Mouse (Mus musculus): ENCODE results near the gene 3110009E18Rik. TPM values are rescaled to one million over a fixed set of nuclear protein-coding genes. Genes with fewer than 3 reads are reported as not detected.
"Not testable (repeated sequence)": the region's sequence is repeated elsewhere in the genome, so short reads cannot be mapped to it uniquely, and the experiment has no call there.

The 3110009E18Rik gene
- polyA plus RNA-seq, 1 experiment from 2014 or later = 26.6 TPM

DNA sequence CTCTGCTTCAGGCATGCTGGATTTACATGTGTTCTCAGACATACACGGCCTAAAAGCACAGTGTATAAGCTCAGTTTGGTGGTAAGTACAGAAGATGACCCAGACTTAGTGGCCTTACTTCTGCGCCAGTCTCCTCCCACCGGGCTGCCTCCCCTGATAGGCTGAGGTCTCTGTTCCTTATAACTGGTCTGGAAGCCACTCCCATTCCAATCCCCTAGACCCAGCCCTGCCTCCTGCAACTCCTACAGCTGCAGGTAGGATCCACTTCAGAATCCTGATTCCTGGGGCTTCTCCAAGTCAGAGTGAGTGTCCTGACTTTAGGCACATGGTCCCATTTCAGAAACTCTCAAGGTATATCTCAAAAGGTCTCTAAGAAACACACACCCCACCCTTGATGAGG, 35.3 kb upstream of the 3110009E18Rik start:
- no peak for ATAC-seq (ENCODE audit: insufficient number of reproducible peaks, insufficient read depth, low FRiP score, low TSS enrichment, low read depth)
- no peak overlapping the region for H3K4me2 ChIP-seq
- H3K4me3 ChIP-seq = no peak overlapping the region
- H3K9me3 ChIP-seq = no peaks in the 10 kb centered on the region
- no peak overlapping the region for H3K9ac ChIP-seq
- peaks cover 25% of the 10 kb centered on the region for H3K4me1 ChIP-seq
- H3K36me3 ChIP-seq = no peaks in the 10 kb centered on the region
- no peaks in the 10 kb centered on the region for H3K27me3 ChIP-seq
- no peak overlapping the region for H3K27ac ChIP-seq
- whole genome bisulfite sequencing = 63% methylated on average over 3 of the region's 3 CpGs

DNA sequence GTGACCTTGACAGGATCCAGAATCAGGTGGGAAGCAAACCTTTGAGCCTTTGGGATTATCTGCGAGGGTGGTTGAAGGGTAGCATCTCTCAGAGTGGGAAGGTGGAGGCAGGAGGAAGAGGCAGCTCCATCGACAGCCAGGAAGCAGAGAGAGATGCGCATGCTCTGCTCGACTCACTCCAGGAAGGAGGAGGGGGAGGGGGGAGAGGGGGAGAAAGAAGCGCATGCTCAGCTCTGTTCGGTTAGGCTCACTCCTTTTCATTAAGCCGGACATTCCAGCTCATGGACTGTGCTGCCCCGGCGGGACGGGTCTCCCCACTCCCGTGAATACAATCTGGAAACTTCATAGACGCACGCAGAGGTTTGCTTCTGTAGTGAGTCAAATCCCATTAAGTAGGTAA, 34.3 kb upstream of the 3110009E18Rik start:
- Histone ChIP-seq H3K9me3 (no peaks in the 10 kb centered on the region), H3K4me2 (no peak overlapping the region), H3K27me3 (no peaks in the 10 kb centered on the region), H3K4me1 (peaks cover 25% of the 10 kb centered on the region), H3K9ac (no peak overlapping the region), H3K27ac (no peak overlapping the region), H3K4me3 (no peak overlapping the region), H3K36me3 (no peaks in the 10 kb centered on the region)
- WGBS = 61% methylated on average over 13 of the region's 13 CpGs
- ATAC-seq (ENCODE audit: insufficient number of reproducible peaks, insufficient read depth, low FRiP score, low TSS enrichment, low read depth) = no peak

DNA sequence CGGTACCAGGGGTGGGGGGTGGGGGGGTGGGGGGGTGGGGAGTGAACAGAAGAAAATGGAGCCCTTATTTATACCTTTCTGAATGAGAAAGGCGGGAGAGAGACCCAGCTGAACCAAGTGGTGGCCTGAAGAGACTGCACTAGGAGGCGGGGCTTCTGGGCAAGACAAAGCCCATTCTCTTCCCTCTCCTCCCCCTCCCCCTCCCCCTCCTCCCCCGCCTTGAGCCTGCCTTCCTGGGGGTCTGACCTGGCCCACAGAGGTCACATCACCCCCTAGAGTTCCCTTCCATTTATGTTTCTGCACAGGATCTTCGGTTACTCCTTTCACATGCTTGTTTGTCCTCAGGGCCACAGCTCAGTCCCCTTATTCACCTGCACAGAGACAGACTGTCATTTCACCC, 31.8 kb upstream of the 3110009E18Rik start:
- Histone ChIP-seq H3K4me1 (peaks cover 10% of the 10 kb centered on the region), H3K27me3 (no peaks in the 10 kb centered on the region), H3K36me3 (no peaks in the 10 kb centered on the region), H3K4me2 (no peak overlapping the region), H3K9ac (no peak overlapping the region), H3K4me3 (no peak overlapping the region), H3K9me3 (no peaks in the 10 kb centered on the region), H3K27ac (no peak overlapping the region)
- ATAC-seq (ENCODE audit: insufficient number of reproducible peaks, insufficient read depth, low FRiP score, low TSS enrichment, low read depth) = no peak
- 22% methylated on average over 3 of the region's 5 CpGs for WGBS

DNA sequence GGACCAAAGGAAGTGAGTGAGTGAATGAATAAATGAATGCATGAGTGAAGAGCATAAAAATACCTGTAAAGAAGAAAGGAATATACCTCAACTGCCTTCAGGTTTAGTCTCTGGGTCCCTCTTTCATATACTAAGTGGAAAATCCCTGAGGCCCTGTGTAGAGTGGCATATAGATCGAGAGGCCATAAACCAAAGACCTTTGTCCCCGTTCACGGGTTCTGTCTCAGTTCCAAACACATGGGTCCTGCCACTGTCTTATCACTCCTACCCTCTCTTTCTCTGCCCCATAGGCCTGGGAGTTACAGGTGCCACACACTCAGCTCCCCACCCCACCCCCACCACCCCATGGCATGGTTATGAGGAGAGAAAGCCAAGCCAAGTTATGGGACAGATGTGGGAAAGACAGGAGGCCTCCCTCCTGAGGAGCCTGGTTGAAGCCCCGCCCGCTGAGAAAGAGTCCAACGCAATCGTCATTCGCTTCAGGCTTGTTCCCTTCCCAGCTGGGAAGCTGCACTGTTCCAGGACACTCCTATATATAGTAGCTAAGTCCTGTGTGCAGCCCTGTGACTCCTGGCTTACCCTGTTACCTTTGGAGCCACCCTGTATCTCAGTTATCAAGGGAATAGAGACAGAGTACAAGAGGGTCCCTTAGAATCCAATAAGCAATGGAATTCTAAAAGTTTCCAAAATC, 30.0 kb upstream of the 3110009E18Rik start:
- 86% methylated on average over 8 of the region's 8 CpGs for WGBS
- H3K4me3 ChIP-seq = no peak overlapping the region
- no peak for ATAC-seq (ENCODE audit: insufficient number of reproducible peaks, insufficient read depth, low FRiP score, low TSS enrichment, low read depth)

DNA sequence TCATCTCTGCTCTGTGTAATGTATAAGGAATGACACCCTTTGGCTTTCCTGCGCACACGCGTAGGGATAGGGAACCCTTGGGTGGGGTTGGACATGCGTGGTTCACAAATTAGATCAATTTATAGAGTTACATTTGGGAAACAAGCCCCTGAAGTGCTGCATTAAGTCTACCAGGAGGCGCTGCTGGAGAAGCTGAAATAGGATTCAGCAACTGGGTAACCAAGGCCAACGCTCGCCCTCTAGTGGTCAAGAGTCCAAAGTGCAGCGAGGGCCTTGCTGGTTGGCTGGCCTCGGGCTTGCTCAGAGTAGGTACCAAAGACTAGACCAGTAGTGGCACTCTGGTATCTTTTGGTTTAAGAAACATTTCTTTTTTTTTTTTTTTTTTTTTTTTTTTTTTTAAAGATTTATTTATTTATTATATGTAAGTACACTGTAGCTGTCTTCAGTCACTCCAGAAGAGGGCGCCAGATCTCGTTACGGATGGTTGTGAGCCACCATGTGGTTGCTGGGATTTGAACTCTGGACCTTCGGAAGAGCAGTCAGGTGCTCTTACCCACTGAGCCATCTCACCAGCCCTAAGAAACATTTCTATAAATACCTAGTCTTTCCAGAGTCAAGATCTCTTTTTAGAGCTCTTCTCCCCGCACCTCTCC, 27.4 kb upstream of the 3110009E18Rik start:
- not testable (repeated sequence) for H3K36me3 ChIP-seq; H3K4me2 ChIP-seq; H3K27ac ChIP-seq; ATAC-seq (ENCODE audit: insufficient number of reproducible peaks, insufficient read depth, low FRiP score, low TSS enrichment, low read depth); H3K4me3 ChIP-seq; H3K9me3 ChIP-seq; H3K27me3 ChIP-seq; H3K4me1 ChIP-seq; H3K9ac ChIP-seq
- 48% methylated on average over 11 of the region's 14 CpGs for WGBS

More for the DNA sequence above, 30.0 kb upstream of the 3110009E18Rik start:
- Histone ChIP-seq H3K4me2 (no peak overlapping the region), H3K4me1 (peaks cover 9% of the 10 kb centered on the region; the same call in 1 of the 2 replicates), H3K27me3 (no peaks in the 10 kb centered on the region), H3K9me3 (no peaks in the 10 kb centered on the region), H3K27ac (no peak overlapping the region), H3K9ac (no peak overlapping the region), H3K36me3 (no peaks in the 10 kb centered on the region)

DNA sequence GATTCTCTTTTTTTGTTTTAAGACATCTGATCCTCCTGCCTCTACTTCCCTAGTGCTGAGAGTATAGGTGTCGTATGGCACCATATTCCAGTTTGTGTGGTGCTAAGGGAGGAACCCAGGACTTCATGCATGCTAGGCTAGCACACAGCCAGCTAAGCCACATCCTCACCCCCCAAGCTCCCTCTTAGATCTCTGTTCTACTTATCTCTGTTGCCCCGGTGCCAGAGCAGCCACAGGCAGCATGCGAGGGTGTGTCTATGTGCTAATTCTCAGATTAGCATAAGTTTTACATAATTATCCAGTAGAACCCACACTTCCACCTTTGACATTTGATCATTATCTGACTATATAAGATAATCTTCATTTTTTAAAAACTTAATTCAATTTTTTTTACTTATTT, 26.1 kb upstream of the 3110009E18Rik start:
- H3K9ac ChIP-seq = no peak overlapping the region
- 81% methylated on average over 3 of the region's 3 CpGs for WGBS

DNA sequence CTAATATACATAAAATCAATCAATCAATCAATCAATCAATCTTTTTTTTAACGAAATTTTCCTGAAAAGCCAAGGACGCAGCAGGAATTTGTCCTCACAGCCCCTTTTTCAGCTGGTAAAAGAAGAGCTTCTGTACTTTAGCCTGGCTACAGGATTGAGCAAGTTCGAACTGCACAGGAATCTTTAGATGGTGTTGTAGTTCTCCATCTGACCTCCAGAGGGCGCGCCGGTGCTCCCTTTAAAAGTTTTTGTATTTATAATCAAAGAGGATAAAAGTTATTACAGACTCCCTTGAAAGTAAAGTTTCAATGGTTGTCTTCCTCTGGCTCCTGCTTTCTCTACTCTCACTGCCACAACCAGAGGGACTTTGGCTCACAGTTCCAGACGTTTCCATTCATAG, 22.7 kb upstream of the 3110009E18Rik start:
- Histone ChIP-seq H3K4me2 (no peak overlapping the region), H3K4me3 (no peak overlapping the region), H3K9ac (no peak overlapping the region), H3K36me3 (no peaks in the 10 kb centered on the region), H3K4me1 (no peaks in the 10 kb centered on the region), H3K9me3 (no peaks in the 10 kb centered on the region), H3K27me3 (no peaks in the 10 kb centered on the region), H3K27ac (no peak overlapping the region)
- 13% methylated on average over 7 of the region's 7 CpGs for whole genome bisulfite sequencing
- ATAC-seq (ENCODE audit: insufficient number of reproducible peaks, insufficient read depth, low FRiP score, low TSS enrichment, low read depth) = no peak

More for the DNA sequence above, 26.1 kb upstream of the 3110009E18Rik start:
- Histone ChIP-seq H3K4me3 (no peak overlapping the region), H3K27me3 (no peaks in the 10 kb centered on the region), H3K4me2 (no peak overlapping the region), H3K27ac (no peak overlapping the region), H3K36me3 (no peaks in the 10 kb centered on the region), H3K4me1 (no peaks in the 10 kb centered on the region), H3K9me3 (no peaks in the 10 kb centered on the region)
- 0 out of 2 replicates have a peak, but pooled peaks have one; percentile 11 for ATAC-seq (ENCODE audit: insufficient number of reproducible peaks, insufficient read depth, low FRiP score, low TSS enrichment, low read depth)

DNA sequence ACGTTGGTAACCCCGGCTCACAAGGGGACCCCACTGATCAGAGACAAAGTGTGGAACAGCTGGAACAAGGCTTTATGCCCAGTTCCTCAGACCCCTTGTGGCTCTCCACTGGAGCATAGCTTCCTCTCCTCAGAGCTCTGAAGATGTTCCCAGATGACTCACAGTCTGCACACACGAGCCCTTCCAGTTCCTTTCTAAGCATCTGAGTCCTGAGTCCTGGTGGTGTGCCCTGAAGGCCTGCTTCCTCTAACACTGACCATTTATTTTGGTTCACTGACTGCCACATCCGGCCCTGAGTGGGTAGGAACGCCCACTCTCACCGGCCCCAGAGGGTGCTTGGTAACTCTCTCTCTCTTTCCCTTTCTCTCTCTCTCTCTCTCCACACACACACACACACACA, 21.5 kb upstream of the 3110009E18Rik start:
- WGBS = 45% methylated on average over 6 of the region's 6 CpGs
- ATAC-seq (ENCODE audit: insufficient number of reproducible peaks, insufficient read depth, low FRiP score, low TSS enrichment, low read depth) = no peak
- Histone ChIP-seq H3K27me3 (no peaks in the 10 kb centered on the region), H3K4me1 (no peaks in the 10 kb centered on the region), H3K9me3 (no peaks in the 10 kb centered on the region), H3K4me3 (no peak overlapping the region), H3K4me2 (no peak overlapping the region), H3K9ac (no peak overlapping the region), H3K36me3 (no peaks in the 10 kb centered on the region), H3K27ac (no peak overlapping the region)

DNA sequence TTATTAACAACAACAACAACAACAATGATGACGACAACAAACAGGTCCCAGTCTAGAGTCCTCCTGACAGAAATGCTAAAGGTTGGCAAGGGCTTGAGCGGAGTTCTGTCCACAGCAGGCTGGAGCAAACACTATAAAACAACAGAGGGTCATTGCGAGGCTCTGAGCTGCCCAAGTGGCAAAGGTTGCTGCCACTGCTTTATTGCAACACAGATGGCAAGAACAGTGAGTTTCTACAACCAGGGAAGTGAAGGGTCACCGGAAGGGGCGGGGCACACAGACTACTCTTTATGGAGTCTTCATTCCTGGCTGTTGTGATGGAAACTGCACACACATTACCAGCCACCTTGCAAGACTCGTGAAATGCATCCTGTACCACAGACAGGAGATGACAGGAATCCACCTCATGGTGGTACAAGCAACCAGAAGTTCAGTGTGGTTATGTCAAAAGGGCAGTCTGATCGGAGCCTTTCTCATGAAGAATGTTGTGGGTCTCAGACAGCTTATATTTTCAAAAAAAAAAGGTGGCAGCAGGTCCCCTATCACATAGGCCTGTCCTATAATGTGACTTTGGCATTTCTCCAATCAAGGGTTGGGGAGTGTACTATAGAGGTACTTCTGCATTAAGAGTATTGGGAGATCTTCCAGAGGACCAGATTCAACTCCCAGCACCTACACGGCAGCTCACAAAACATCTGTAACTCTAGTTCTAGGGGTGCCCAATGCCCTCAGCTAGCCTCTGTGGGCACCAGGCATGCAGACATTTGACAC, 20.3 kb upstream of the 3110009E18Rik start:
- ATAC-seq (ENCODE audit: insufficient number of reproducible peaks, insufficient read depth, low FRiP score, low TSS enrichment, low read depth) = no peak
- WGBS = 86% methylated on average over 8 of the region's 8 CpGs

DNA sequence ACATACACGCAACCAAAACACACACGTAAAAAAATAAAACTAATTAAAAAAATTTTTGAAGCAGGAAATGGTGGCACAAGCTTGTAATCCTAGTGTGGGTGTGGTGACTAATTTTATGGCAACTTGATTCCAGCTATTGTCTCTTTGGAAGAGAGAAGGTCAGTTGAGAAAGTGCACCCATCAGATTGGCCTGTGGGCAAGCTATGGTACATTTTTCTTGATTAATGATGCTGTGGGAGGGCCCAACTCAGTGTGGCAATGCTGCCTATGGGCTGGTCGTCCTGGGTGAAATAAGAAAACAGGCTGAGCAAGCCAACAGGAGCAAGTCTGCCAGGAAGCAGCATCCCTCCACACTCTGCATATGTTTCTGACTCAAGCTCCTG, 19.8 kb upstream of the 3110009E18Rik start:
- H3K4me3 ChIP-seq = no peak overlapping the region
- ATAC-seq (ENCODE audit: insufficient number of reproducible peaks, insufficient read depth, low FRiP score, low TSS enrichment, low read depth) = no peak
- H3K27me3 ChIP-seq = no peaks in the 10 kb centered on the region
- 74% methylated on average over 3 of the region's 3 CpGs for WGBS
- H3K36me3 ChIP-seq = no peaks in the 10 kb centered on the region
- no peak overlapping the region for H3K27ac ChIP-seq
- H3K4me2 ChIP-seq = no peak overlapping the region
- H3K4me1 ChIP-seq = peaks cover 3% of the 10 kb centered on the region; the same call in 1 of the 2 replicates
- H3K9me3 ChIP-seq = no peaks in the 10 kb centered on the region
- no peak overlapping the region for H3K9ac ChIP-seq

More for the DNA sequence above, 20.3 kb upstream of the 3110009E18Rik start:
- Histone ChIP-seq H3K27ac (no peak overlapping the region), H3K4me3 (no peak overlapping the region), H3K4me2 (no peak overlapping the region), H3K4me1 (peaks cover 3% of the 10 kb centered on the region; the same call in 1 of the 2 replicates), H3K9me3 (no peaks in the 10 kb centered on the region), H3K27me3 (no peaks in the 10 kb centered on the region), H3K9ac (no peak overlapping the region), H3K36me3 (no peaks in the 10 kb centered on the region)

DNA sequence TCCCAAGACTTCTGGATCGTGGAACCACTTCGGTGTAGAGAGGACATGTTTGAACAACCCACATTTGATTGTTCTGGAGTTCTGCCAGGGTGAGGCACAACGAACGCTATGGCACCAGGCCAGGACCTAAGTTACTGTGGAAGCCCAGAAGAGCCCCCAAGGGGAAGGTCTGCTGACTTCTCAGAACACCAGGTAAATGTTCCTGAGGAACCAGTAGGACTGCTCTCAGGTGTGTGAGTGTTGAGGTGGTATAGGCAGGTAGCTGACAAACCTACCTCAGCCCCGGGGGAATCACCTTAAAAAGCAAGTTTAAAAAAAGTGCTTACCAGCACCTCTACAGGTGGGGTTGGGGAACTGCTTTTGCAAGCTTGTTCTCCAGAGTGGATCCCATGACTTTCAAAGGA, 15.4 kb upstream of the 3110009E18Rik start:
- peak; percentile 78 for ATAC-seq (ENCODE audit: insufficient number of reproducible peaks, insufficient read depth, low FRiP score, low TSS enrichment, low read depth)
- 68% methylated on average over 5 of the region's 5 CpGs for WGBS
- no peak overlapping the region for H3K27ac ChIP-seq

More for the DNA sequence above, 15.4 kb upstream of the 3110009E18Rik start:
- Histone ChIP-seq H3K27me3 (no peaks in the 10 kb centered on the region), H3K4me2 (no peak overlapping the region), H3K4me3 (no peak overlapping the region), H3K9me3 (no peaks in the 10 kb centered on the region), H3K36me3 (no peaks in the 10 kb centered on the region), H3K9ac (no peak overlapping the region), H3K4me1 (peaks cover 3% of the 10 kb centered on the region; the same call in 1 of the 2 replicates)

All from embryonic facial prominence, embryonic 13.5 days (tissue).